ENCODE assay signal across 27 mouse cellular contexts in the genomic region with DNA sequence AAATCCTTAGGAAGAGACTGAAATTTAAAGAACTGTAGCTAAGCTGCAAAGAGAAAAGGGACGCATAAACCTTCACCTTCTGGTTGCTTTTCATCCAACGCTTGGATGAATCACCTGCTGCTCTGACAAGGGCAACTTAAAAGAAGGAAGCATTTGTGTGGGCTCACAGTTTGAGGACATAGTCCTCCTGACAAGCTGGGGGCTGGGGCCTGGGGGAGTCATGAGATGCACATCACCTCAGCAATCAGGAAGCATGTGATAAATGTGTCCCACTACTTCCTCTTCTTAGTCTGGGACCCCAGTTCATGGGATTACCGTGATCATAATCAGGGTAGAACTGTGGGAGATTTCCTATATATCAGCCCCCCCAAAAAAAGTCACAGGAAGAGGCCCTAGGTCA.
DNase-seq lines count a peak whose midpoint lies in the region; ATAC-seq and TF ChIP-seq lines count a peak whose summit lies in the region.
"Had no signal": no experiment of that assay in that cellular context is flagged by ENCODE, and none has a peak within 500 bp of the region (broad histone marks: within the 10 kb centered on the region; RNA-seq: fewer than 3 reads in every experiment).

No protein-coding gene starts in this region.

- H3K27ac ChIP-seq in left cerebral cortex, adult 2 months, result peak overlapping the region; percentile 75
- 0 out of 2 replicates have a peak overlapping the region, but pooled peaks have one; percentile 16 for H3K27ac ChIP-seq in cortical plate, adult 2 months (ENCODE audit: insufficient read depth, low read length)
- H3K27ac ChIP-seq: embryonic facial prominence, embryonic 12.5 days; embryonic facial prominence, embryonic 15.5 days; gastrocnemius, adult 2 months; heart, adult 2 months; heart, embryonic 10.5 days; heart, embryonic 13.5 days; hindbrain, embryonic 12.5 days; hindbrain, embryonic 15.5 days; intestine, embryonic 15.5 days had no signal

- no peak for TF ChIP-seq POLR2A in cortical plate, adult 2 months (IDR thresholded peaks at IDR 0.05; ENCODE audit: extremely low read depth, insufficient read depth, low read length)

- ATAC-seq in megakaryocyte, adult 5-6 weeks (ENCODE audit: poor library complexity, severe bottlenecking), result 0 out of 2 replicates have a peak, but pooled peaks have one; percentile 21
- ATAC-seq: forebrain, embryonic 14.5 days; forebrain, postnatal 0 days; intestine, embryonic 15.5 days had no signal

- intact Hi-C loops in left cerebral cortex, adult 2 months (cut with DNase I), result loop anchor here (1.0 to 5.0 kb wide), 2 partner anchors 134 to 154 kb away; no protein-coding TSS in a partner anchor
- intact Hi-C loops in left cerebral cortex, postnatal 36 days (cut with DNase I), result no loop called here

- H3K4me3 ChIP-seq in left cerebral cortex, adult 2 months, result no peak overlapping the region
- H3K4me3 ChIP-seq in cortical plate, adult 2 months (ENCODE audit: insufficient read depth, low read length), result no peak overlapping the region
- H3K4me3 ChIP-seq: embryonic facial prominence, embryonic 12.5 days; embryonic facial prominence, embryonic 15.5 days; gastrocnemius, adult 2 months; heart, adult 2 months; heart, embryonic 10.5 days; heart, embryonic 13.5 days; hindbrain, embryonic 12.5 days; hindbrain, embryonic 15.5 days; intestine, embryonic 15.5 days had no signal

- no peak for DNase-seq in left cerebral cortex, adult 2 months (ENCODE audit: extremely low spot score in 1 of 2, low spot score in 2 of 2)
- no peak for DNase-seq in left cerebral cortex, postnatal 36 days (ENCODE audit: low spot score in 2 of 2)
- no peak for DNase-seq in cerebellum, postnatal 10 days
- no peak for DNase-seq in right cerebral cortex, postnatal 25 days
- no peak for DNase-seq in heart, adult 11 months
- DNase-seq: adrenal gland, adult 2 months; adrenal gland, postnatal 14 days; cerebellum, adult 11 months; cerebellum, adult 2 months; cerebellum, adult 9-11 months; cerebellum, postnatal 36 days; forebrain, postnatal 0 days; gastrocnemius, adult 2 months; gastrocnemius, postnatal 14 days; heart, adult 2 months; heart, postnatal 14 days; heart, postnatal 4 days had no signal

- peaks cover 2% of the 10 kb centered on the region; the same call in 1 of the 2 replicates for H3K4me1 ChIP-seq in cortical plate, adult 2 months (ENCODE audit: control insufficient read depth, insufficient read depth, low read length)
- H3K4me1 ChIP-seq: embryonic facial prominence, embryonic 12.5 days; embryonic facial prominence, embryonic 15.5 days; heart, embryonic 10.5 days; heart, embryonic 13.5 days; hindbrain, embryonic 12.5 days; hindbrain, embryonic 15.5 days; intestine, embryonic 15.5 days had no signal

- no peak for TF ChIP-seq CTCF in left cerebral cortex, adult 2 months (IDR thresholded peaks at IDR 0.05)
- TF ChIP-seq CTCF in cortical plate, adult 2 months (IDR thresholded peaks at IDR 0.05; ENCODE audit: extremely low read depth, insufficient read depth, low read length), result no peak
